Mouse (Mus musculus) common myeloid progenitor, adult 5-6 weeks (primary cell): ENCODE results near the gene Polr3b. TPM values are rescaled to one million over a fixed set of nuclear protein-coding genes. Genes with fewer than 3 reads are reported as not detected.

Experiments
- ATAC-seq: replicated peaks from 2 replicates; pipeline ENCODE4 v1.8.0; 2016; ENCODE audit warnings: low read depth, mild to moderate bottlenecking, moderate TSS enrichment, inconsistent platforms; ENCODE audit not compliant: poor library complexity, severe bottlenecking
- total RNA-seq: library from RNA; stranded (forward); fragments of 200-1000, 187-1606 nt; gene quantifications from 2 replicates; pipeline ENCODE4 v1.2.3, GENCODE M21; 2017

The Polr3b gene
- total RNA-seq = 41.5 and 45.5 TPM in 2 replicates

DNA sequence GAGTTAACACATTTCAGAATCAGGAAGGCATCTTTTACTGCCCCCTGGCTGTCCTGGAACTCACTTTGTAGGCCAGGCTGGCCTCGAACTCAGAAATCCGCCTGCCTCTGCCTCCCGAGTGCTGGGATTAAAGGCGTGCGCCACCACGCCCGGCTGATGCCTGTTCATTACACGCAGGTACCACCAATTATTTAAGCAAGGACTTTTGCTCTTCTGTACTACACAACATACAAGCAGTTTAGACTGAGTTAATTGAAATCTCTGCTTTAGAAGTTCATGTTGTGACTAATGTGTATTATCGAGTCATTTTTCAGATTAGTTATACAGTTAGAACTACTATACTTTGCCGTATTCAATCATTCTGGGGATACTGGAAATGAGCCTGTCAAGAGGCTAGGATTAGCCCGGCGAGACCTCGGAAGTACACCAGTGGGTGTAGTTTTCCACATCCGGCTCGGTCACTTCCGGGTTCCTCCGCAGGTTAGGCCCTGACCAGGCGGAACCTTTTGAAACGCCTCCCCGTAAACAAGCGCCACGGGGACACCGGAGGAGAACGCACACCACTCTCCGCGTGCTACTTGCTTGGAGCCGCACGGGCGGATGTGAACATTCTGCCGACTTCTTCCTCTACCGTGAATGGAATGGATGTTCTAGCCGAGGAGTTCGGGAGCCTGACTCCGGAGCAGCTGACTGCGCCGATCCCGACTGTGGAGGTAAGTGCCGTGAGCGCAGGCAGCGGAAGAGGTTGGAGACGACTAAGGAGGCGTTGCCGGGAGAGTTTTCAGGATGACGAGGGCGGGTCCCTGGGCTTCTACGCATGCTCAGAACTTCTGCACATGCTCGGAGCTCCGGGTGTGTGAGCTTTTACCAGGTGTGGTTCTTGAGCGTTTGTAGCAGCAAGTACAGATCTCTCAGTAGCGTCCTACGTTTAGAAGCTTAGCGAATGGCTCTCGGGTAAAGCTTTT is at the start of gene Polr3b:
Polr3b (plus strand) TSS at position 467 of the 965 bp plus-strand sequence.
- peak; percentile 98 for ATAC-seq

GRCm38 (mm10) chr10:84573671-84574420 is 48.2 kb upstream of the Polr3b start:
- ATAC-seq = no peak

- peak; percentile 71 for ATAC-seq
Observed at GRCm38 (mm10) chr10:84576029-84576394, 46.1 kb upstream of the Polr3b start.

DNA sequence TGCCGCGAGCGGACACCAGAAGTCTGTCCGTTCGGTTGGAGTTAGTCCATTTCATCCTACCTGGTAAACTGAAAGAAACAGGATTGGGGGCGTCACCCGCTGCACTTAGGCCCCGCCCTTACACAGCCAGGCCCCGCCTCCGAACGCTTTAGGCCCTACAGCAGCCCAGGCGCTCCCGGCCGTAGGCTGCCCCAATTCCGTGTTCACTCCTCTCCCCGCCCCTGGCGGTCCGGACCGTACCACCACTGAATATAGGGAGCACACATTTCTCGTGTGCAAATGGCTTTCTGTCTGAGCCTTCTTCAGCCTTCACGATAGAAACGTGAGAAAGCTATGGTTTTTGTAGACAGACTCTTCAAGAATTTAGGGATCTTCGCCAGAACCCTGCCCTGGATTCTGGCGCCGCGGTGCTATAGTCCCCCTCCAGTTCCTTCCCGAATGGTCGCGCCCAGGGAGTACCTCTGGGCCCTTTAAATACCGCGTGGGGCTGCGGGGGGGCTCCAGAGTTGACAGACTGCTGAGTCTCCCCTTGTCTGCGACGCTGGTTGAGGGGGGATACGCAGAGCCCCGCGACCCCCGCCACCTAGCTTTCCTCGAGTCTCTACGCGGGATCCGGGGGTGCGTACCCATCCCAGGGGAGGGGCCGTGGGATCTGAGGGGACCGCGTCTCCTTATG is 45.6 kb upstream of the Polr3b start, which contains the start of gene Tcp11l2:
Tcp11l2 (plus strand) TSS at position 232 of the 676 bp plus-strand sequence.
- peak; percentile 84 for ATAC-seq

DNA sequence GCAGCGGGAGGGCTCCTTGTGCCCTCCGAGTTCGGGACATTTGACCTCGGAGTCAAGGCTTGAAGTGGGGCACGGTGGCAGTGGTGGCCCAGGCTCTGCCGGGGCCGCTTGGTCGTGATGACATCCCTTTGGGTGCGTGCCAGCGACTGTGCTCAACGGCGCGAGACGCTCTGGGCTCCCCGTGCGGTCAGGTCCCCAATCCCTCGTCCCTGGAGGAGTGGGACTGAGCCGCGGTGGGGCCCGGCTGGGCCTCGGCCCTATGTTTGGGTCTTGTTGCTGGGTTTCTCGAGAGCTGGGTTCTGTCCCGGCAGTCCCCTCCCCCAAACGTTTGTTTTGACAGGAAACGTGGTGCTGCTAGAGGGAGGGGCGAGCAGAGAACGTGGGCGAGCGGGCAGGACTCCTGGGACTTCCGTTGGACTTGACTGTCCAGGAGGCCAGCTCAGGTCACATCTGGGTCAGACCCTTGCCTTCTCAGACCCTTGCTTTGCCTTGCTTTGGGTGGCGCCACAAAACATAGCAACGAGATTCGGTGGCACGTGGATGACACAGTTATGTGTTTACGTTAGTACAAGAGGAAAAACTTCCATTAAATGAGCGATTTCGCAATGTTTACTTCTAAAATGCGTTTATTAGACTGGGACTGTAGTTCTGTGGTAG is 44.9 kb upstream of the Polr3b start:
- peak; percentile 24 for ATAC-seq

DNA sequence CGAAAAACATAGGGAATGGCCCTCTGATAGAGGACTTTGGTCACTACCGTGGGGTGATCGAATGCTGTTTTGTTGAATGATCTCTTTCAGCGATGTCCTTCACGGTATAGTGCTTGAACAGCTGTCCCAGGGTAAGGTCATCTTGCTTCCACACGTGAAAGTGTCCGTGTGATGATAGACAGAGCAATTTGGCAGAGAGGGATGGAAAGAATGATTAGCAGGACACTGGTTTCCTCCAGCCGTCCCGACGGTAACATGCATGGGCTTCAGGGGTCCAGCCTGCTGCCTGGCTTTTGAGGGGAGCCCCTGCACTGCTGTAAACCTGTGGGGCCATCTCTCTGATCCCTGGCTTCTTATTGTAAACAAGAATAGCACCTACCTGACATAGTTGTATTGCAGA is 43.4 kb upstream of the Polr3b start:
- no peak for ATAC-seq

DNA sequence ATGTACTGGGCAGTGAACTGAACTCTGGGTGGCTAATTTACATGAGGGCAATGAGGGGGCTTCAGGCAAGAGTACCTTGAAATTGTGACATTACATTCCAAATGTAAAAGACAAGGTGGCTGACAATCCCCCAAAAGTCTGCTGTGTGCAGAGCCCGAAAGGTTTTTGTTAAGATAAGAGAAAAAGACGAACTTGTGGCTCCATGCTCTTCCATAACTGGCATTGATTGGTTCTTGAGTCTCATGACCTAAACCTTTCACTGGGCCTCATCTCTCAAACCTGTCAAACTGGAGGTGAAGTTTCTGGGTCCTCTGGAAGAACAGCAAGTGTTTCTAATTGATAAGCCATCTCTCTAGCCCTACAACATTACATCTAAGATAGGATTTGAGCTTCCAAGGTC is 42.6 kb upstream of the Polr3b start:
- ATAC-seq = no peak

- ATAC-seq = no peak
Observed at GRCm38 (mm10) chr10:84581191-84581590, 40.9 kb upstream of the Polr3b start.

DNA sequence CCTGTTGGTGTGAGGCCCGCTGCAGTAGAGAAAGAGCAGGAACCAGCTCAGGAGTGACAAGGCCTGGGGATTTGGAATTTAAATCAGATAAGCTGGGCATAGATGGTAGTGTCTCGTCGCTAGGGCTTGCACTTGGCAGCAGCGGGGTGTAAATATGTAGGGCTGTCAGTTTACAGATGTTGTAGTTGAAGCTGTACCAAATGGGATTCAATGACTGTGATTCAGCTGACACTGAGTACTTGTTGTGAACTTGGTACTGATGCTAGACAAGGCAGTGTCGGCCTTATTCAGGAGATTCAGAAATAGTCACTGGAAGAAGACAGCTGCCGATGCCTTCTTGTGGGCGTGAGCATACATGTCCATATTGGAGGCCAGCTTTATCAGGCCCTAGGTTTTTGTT is 39.9 kb upstream of the Polr3b start:
- ATAC-seq = no peak

GRCm38 (mm10) chr10:84584451-84585293 is 37.4 kb upstream of the Polr3b start:
- peak; percentile 77 for ATAC-seq

GRCm38 (mm10) chr10:84585294-84585650 is 36.8 kb upstream of the Polr3b start:
- no peak for ATAC-seq

DNA sequence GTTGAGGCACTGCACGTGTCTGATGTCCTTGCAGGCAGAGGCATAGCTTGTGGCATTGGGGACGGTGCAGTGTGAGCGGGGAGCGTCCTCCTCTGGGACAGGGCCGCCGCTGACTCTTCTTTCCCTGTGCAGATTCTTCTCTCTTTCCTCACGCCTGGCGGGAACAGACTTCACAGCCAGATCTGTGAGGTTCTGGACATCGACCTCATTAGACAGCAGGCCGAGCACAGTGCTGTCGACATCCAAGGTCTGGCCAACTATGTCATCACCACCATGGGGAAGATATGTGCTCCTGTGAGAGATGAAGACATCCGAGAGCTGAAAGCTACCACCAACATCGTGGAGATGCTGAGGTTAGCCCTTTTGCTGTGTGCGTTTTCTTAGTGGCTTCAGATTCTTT is 31.1 kb upstream of the Polr3b start:
- no peak for ATAC-seq

DNA sequence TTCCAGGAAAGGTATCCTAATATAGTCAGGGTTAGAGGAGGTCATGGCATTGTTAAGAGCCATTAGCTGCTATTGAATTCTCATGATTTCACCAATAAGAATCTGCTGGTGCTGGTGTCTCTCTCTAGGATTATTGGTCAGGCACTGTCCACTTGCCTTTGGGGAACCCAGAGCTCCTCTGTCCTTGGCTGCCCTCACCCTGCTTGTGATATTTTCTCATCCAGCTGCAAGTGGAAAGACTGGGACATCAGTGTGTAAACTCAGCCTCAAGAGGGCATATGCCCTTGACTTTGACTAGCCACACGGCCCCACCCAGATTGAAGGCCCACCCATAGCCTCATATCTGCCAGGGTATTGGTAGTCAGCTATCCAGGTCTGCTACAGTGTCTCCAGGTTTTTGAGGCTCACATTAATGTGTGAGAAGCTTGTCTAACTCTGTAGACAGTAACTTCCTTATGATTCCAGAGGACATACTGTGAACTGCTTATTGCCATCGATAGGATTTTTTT is 30.4 kb upstream of the Polr3b start:
- ATAC-seq = no peak

- no peak for ATAC-seq
Observed at GRCm38 (mm10) chr10:84592745-84593144, 29.3 kb upstream of the Polr3b start.

GRCm38 (mm10) chr10:84597127-84597785 is 24.8 kb upstream of the Polr3b start:
- no peak for ATAC-seq

DNA sequence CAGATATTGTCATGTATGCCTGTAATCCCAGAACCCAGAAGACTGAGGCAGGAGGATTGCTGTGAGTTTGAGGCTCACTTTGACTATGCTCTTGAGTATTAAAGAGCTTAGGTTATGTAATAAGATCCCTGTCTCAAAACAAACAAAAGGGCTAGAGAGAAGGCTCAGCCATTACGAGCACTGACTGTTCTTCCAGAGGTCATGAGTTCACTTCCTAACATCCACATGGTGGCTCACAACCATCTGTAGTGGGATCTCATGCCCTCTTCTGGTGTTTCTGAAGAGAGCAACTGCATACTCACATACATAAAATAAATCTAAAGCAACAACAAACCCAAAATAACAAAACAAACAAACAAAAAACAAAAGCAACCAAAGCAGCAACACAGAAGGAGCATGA is 23.9 kb upstream of the Polr3b start:
- no peak for ATAC-seq

GRCm38 (mm10) chr10:84600136-84600535 is 22.0 kb upstream of the Polr3b start:
- no peak for ATAC-seq

- ATAC-seq = peak; percentile 52; the same call in 1 of the 2 replicates
Observed at GRCm38 (mm10) chr10:84604335-84604734, 17.8 kb upstream of the Polr3b start.
